Mouse (Mus musculus): Measurements from ENCODE around the gene Naga. TPM values are rescaled to one million over a fixed set of nuclear protein-coding genes. Genes with fewer than 3 reads are reported as not detected.

Naga gene
- polyA plus RNA-seq, 1 experiment from 2014 or later: 20.5 TPM

DNA sequence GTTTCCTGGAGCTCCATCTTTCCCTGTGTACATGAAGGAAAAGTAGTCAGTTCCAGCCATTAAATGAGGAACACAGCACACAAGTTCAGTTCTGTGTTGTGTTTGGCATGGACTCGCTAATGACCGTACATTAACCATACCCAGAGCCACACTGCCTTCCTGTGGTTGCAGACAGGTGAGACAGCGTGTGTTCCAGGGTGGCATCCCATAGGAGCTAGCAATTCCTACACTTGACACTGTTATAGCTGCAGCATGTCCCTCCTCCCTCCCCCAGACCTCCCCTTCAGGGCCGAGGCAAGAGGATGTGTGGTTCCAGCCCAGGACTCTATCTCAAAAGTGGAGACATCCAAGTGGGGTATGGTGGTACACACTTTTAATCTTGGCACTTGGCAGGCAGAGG lies 11.6 kb upstream of the Naga start:
- DNase-seq (ENCODE audit: extremely low spot score, low spot score): no peak
- Histone ChIP-seq H3K27me3 (ENCODE audit: poor library complexity, severe bottlenecking) (no peaks in the 10 kb centered on the region), H3K4me3 (no peak overlapping the region), H3K27ac (no peak overlapping the region), H3K36me3 (replicated peaks) (peaks cover 50% of the 10 kb centered on the region), H3K9me3 (no peaks in the 10 kb centered on the region), H3K4me1 (peaks cover 43% of the 10 kb centered on the region)
- 94% methylated on average over 4 of the region's 4 CpGs for WGBS

DNA sequence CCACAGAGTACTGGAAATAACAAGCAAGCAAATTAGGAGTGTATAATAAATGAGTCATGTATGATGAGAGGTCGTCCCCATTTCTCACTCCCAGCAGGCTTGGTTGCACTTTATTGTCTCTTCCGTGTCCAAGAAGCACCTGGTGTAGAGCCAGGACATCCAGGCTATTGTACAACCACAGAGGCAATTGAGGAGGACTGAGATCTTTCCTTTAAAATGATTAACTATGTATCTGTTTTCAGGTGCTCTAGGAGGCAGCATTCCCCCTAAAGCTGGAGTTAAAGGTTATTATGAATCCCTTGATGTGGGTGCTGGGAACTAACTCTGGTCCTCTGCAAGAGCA lies 10.2 kb upstream of the Naga start:
- Histone ChIP-seq H3K9me3 (no peaks in the 10 kb centered on the region), H3K4me1 (peaks cover 42% of the 10 kb centered on the region), H3K4me3 (no peak overlapping the region), H3K27me3 (ENCODE audit: poor library complexity, severe bottlenecking) (no peaks in the 10 kb centered on the region), H3K27ac (no peak overlapping the region), H3K36me3 (replicated peaks) (peaks cover 50% of the 10 kb centered on the region)
- no peak for DNase-seq (ENCODE audit: extremely low spot score, low spot score)
- WGBS: 86% methylated on average over 2 of the region's 2 CpGs

DNA sequence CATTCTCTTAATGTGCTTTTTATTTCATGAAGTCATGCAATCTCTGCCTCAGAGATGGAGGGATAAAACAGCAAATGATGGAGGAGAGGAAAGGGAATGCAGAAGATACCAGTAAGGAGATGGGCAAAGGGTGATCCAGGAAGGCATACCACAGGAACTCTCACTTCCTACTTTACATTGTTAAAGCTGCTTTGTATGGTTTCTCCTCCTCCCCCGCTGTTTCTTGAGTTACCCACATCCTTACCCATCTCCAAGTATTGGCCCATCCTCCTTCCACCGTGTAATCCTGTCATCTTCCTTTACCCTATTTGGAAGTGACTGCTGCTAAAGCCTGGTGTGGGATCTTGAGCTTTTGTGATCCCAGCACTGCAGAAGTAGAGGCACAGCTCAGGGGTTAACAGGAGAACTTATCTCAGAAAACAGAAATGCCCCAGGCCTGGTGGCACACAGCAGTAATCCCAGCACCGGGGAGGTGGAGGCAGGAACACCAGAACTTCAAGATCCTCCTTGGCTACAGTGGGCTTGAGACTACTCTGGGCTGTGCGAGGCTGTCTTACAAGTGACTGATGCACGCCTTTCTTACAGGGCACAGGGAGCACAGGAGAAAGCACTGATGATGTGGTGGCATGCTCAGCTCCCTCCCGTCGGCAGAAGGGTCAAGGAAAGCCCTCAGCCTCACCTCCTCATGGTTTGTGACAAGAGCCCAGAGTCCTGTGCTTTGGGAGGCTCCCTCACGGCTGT lies 9.7 kb upstream of the Naga start:
- 92% methylated on average over 8 of the region's 8 CpGs for WGBS
- no peaks in the 10 kb centered on the region for H3K27me3 ChIP-seq (ENCODE audit: poor library complexity, severe bottlenecking)
- peaks cover 50% of the 10 kb centered on the region for H3K36me3 ChIP-seq (replicated peaks)
- peaks cover 47% of the 10 kb centered on the region for H3K4me1 ChIP-seq
- no peak for DNase-seq (ENCODE audit: extremely low spot score, low spot score)
- no peak overlapping the region for H3K4me3 ChIP-seq
- H3K27ac ChIP-seq: no peak overlapping the region
- no peaks in the 10 kb centered on the region for H3K9me3 ChIP-seq

- no peaks in the 10 kb centered on the region for H3K27me3 ChIP-seq (ENCODE audit: poor library complexity, severe bottlenecking)
- no peak for DNase-seq (ENCODE audit: extremely low spot score, low spot score)
- no peak overlapping the region; the same call in 1 of the 2 replicates for H3K4me3 ChIP-seq
- 93% methylated on average over 12 of the region's 12 CpGs for WGBS
- H3K9me3 ChIP-seq: no peaks in the 10 kb centered on the region
- peaks cover 50% of the 10 kb centered on the region for H3K36me3 ChIP-seq (replicated peaks)
- no peak overlapping the region for H3K27ac ChIP-seq
- H3K4me1 ChIP-seq: peaks cover 42% of the 10 kb centered on the region
Measured at GRCm38 (mm10) chr15:82347852-82348251, 9.1 kb upstream of the Naga start.

DNA sequence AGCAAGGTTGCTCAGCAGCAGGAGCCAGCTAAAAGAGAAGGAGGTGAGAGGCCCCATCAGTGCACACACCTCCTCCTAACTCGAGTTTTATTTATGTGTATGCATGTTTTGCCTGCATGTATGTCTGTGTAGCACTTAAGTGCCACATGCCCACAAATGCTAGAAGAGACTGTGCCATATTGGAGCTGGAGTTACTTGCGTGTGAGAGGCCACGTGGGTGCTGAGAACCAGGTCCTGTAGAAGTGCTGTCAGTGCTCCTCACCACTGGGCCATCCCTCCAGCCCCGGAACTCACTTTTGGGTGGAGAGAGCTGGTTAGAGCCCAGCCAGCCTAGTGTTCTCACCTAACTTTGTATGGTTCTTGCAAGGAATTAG lies 8.6 kb upstream of the Naga start:
- 0 out of 2 replicates have a peak, but pooled peaks cover under 1% of the 10 kb centered on the region for H3K27me3 ChIP-seq (ENCODE audit: poor library complexity, severe bottlenecking)
- peak overlapping the region; percentile 83 for H3K4me3 ChIP-seq
- WGBS: 84% methylated on average over 4 of the region's 4 CpGs
- H3K36me3 ChIP-seq (replicated peaks): peaks cover 50% of the 10 kb centered on the region
- DNase-seq (ENCODE audit: extremely low spot score, low spot score): no peak
- 0 out of 2 replicates have a peak overlapping the region, but pooled peaks have one; percentile 97 for H3K27ac ChIP-seq
- peaks cover 37% of the 10 kb centered on the region for H3K4me1 ChIP-seq
- H3K9me3 ChIP-seq: no peaks in the 10 kb centered on the region

DNA sequence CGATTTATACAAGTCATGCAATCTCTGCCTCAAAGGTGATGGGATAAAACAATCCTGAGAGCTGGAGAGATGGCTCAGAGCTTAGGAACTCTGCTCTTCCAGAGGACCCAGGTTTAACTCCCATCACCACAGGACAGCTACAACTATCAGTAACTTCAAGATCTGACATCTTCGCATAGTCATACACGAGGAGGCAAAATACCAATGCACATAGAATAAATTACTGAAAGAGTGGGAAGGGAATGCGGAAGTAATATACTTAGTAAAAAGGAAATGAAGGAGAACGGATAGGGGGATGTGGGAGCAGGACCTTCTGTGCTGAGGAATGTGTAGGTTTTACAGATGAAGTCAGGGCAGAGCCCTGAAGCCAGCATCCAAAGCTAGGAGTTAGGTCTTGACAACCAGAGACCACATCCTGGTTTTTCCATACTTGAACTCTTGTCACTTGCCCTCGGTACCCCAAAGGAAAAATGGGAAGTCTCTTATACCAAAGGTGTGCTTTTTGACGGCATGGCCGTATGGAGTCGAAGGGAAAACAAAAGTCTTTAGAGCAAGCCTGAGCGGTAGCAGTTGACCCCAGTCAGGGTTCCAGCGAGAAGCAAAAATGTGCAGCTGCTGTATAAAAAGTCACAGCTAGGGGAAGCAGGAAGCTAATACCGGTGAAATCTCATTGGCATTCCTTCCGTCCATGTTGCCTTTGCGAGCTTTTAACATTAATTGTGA lies 8.0 kb upstream of the Naga start:
- H3K27me3 ChIP-seq (ENCODE audit: poor library complexity, severe bottlenecking): peaks cover 6% of the 10 kb centered on the region
- no peak for DNase-seq (ENCODE audit: extremely low spot score, low spot score)
- peak overlapping the region; percentile 97 for H3K27ac ChIP-seq
- 70% methylated on average over 14 of the region's 14 CpGs for WGBS
- no peaks in the 10 kb centered on the region for H3K9me3 ChIP-seq
- peaks cover 37% of the 10 kb centered on the region for H3K4me1 ChIP-seq
- H3K36me3 ChIP-seq (replicated peaks): peaks cover 46% of the 10 kb centered on the region
- peak overlapping the region; percentile 83 for H3K4me3 ChIP-seq

- peak; percentile 99 for DNase-seq (ENCODE audit: extremely low spot score, low spot score)
- Histone ChIP-seq H3K4me3 (peak overlapping the region; percentile 83), H3K27me3 (ENCODE audit: poor library complexity, severe bottlenecking) (peaks cover 14% of the 10 kb centered on the region), H3K27ac (peak overlapping the region; percentile 97), H3K9me3 (no peaks in the 10 kb centered on the region), H3K4me1 (peaks cover 40% of the 10 kb centered on the region), H3K36me3 (replicated peaks) (peaks cover 39% of the 10 kb centered on the region)
- WGBS: under 1% methylated on average over 51 of the region's 51 CpGs
Measured at GRCm38 (mm10) chr15:82345820-82346470, 7.2 kb upstream of the Naga start.

GRCm38 (mm10) chr15:82344971-82345370 lies 6.2 kb upstream of the Naga start:
- WGBS: 90% methylated on average over 6 of the region's 6 CpGs
- peak; percentile 13 for DNase-seq (ENCODE audit: extremely low spot score, low spot score)
- Histone ChIP-seq H3K4me1 (peaks cover 48% of the 10 kb centered on the region), H3K36me3 (replicated peaks) (peaks cover 29% of the 10 kb centered on the region), H3K27me3 (ENCODE audit: poor library complexity, severe bottlenecking) (peaks cover 23% of the 10 kb centered on the region), H3K27ac (0 out of 2 replicates have a peak overlapping the region, but pooled peaks have one; percentile 48), H3K9me3 (no peaks in the 10 kb centered on the region), H3K4me3 (no peak overlapping the region)

DNA sequence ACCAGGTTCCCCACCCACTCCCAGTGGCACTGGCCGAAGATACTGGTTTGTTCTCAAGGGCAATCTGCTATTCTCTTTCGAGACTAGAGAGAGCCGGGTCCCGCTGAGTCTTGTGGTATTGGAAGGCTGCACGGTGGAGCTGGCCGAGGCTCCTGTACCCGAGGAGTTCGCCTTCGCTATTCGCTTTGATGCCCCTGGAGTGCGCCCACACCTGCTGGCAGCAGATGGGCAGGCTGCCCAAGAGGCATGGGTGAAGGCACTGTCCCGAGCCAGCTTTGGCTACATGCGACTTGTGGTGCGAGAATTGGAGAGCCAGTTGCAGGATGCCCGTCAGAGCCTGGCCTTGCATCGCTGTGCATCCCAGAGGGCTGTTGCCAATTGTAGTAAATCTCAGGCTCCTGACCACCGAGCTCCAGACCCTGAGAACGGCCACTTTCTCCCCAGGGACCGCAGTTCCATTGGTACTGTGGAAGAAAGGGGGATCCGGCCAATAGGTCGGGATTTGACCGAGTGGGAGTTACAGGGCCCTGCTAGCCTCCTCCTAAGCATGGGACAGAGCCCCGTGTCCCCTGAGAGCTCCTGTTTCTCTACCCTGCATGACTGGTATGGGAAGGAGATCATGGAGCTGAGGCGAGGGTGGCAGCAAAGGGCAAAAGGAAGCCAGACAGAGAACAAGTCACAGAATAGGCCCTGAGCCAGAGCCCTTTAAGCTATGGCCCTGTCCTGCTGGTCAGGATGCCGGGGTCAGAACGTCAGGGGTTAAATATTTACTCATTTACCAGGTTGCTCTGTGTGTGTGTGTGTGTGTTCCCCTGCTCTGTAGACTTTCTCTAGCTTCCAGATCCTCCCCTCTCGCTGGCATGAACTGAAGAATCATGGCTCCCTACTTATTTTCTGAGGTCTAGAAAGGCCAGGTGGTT lies 4.9 kb upstream of the Naga start:
- Histone ChIP-seq H3K27ac (peak overlapping the region; percentile 1), H3K27me3 (ENCODE audit: poor library complexity, severe bottlenecking) (peaks cover 33% of the 10 kb centered on the region), H3K9me3 (no peaks in the 10 kb centered on the region), H3K4me1 (peaks cover 52% of the 10 kb centered on the region), H3K36me3 (replicated peaks) (peaks cover 16% of the 10 kb centered on the region), H3K4me3 (no peak overlapping the region)
- WGBS: 92% methylated on average over 27 of the region's 27 CpGs
- peak; percentile 13 for DNase-seq (ENCODE audit: extremely low spot score, low spot score)

- Histone ChIP-seq H3K27ac (peak overlapping the region; percentile 59; the same call in 1 of the 2 replicates), H3K36me3 (replicated peaks) (peaks cover 5% of the 10 kb centered on the region), H3K27me3 (ENCODE audit: poor library complexity, severe bottlenecking) (peaks cover 33% of the 10 kb centered on the region), H3K9me3 (no peaks in the 10 kb centered on the region), H3K4me3 (no peak overlapping the region), H3K4me1 (peaks cover 59% of the 10 kb centered on the region)
- no peak for DNase-seq (ENCODE audit: extremely low spot score, low spot score)
- WGBS: 81% methylated on average over 5 of the region's 5 CpGs
Measured at GRCm38 (mm10) chr15:82342543-82342935, 3.8 kb upstream of the Naga start.

GRCm38 (mm10) chr15:82341675-82342542 lies 3.2 kb upstream of the Naga start:
- no peaks in the 10 kb centered on the region; the same call in 1 of the 2 replicates for H3K36me3 ChIP-seq (replicated peaks)
- peak overlapping the region; percentile 86 for H3K27ac ChIP-seq
- no peaks in the 10 kb centered on the region for H3K9me3 ChIP-seq
- H3K4me1 ChIP-seq: peaks cover 59% of the 10 kb centered on the region
- H3K27me3 ChIP-seq (ENCODE audit: poor library complexity, severe bottlenecking): peaks cover 33% of the 10 kb centered on the region
- 72% methylated on average over 15 of the region's 15 CpGs for WGBS
- no peak for DNase-seq (ENCODE audit: extremely low spot score, low spot score)
- H3K4me3 ChIP-seq: peak overlapping the region; percentile 54; the same call in 1 of the 2 replicates

All from forebrain, embryonic 10.5 days (tissue).